Mouse (Mus musculus) liver, postnatal 0 days (tissue): ENCODE data around the gene 1700061G19Rik.

Experiments
- CTCF ChIP-seq: sonication (generic); IDR thresholded peaks from 2 replicates; pipeline ENCODE4 v1.5.1; 2016; ENCODE audit warnings: antibody characterized with exemption, low read depth
- EP300 ChIP-seq: IDR thresholded peaks from 2 replicates; pipeline ENCODE4 v1.6.1; 2016; ENCODE audit warnings: antibody characterized with exemption, low read depth, mild to moderate bottlenecking

- no peak for TF ChIP-seq CTCF
- no peak for TF ChIP-seq EP300
Measured at GRCm38 (mm10) chr17:56849710-56850109, 25.6 kb upstream of the 1700061G19Rik start.
